Mouse (Mus musculus) lung, embryonic 14.5 days (tissue): ENCODE data around the gene Gpn2. TPM values are rescaled to one million over a fixed set of nuclear protein-coding genes. Genes with fewer than 3 reads are reported as not detected.
A peak's percentile ranks its signal among the peaks of the same experiment; 100 is the strongest.

Experiments used
- ATAC-seq: fragments of 200-750 bp; cut with Nextera tagmentation; 2 replicates; pipeline ENCODE4 v1.8.0; 2017; ENCODE audit warnings: mild to moderate bottlenecking, moderate TSS enrichment, moderate library complexity; ENCODE audit not compliant: insufficient read depth
- DNase-seq: peaks from one replicate; pipeline ENCODE4 v3.0.0-alpha.2; 2015
- H3K27ac ChIP-seq: fragments of 300-500 bp; sonication (generic); 2 replicates; pipeline ENCODE4 v1.5.1; 2014; ENCODE audit warnings: low read depth, mild to moderate bottlenecking, moderate library complexity
- H3K27me3 ChIP-seq: fragments of 300-500 bp; sonication (generic); 2 replicates; pipeline ENCODE4 v1.6.1; 2014; ENCODE audit warnings: low read length, control low read depth; ENCODE audit not compliant: insufficient read depth
- H3K36me3 ChIP-seq: fragments of 300-500 bp; sonication (generic); 2 replicates; pipeline ENCODE4 v1.6.1; 2014; ENCODE audit warnings: control low read depth; ENCODE audit not compliant: insufficient read depth
- H3K4me1 ChIP-seq: fragments of 300-500 bp; sonication (generic); 2 replicates; pipeline ENCODE4 v1.6.1; 2014; ENCODE audit warnings: antibody characterized with exemption, control low read depth; ENCODE audit not compliant: insufficient read depth
- H3K4me2 ChIP-seq: fragments of 300-500 bp; sonication (generic); 2 replicates; pipeline ENCODE4 v1.6.1; 2014; ENCODE audit warnings: mild to moderate bottlenecking
- H3K4me3 ChIP-seq: fragments of 300-500 bp; sonication (generic); 2 replicates; pipeline ENCODE4 v1.5.1; 2014; ENCODE audit warnings: low read depth, low read length
- H3K9ac ChIP-seq: fragments of 300-500 bp; sonication (generic); 2 replicates; pipeline ENCODE4 v1.6.1; 2014
- H3K9me3 ChIP-seq: fragments of 300-500 bp; sonication (generic); 2 replicates; pipeline ENCODE4 v1.6.1; 2016; ENCODE audit warnings: low read depth, low read length, control low read depth
- CTCF ChIP-seq: IDR thresholded peaks from 2 replicates; pipeline ENCODE4 v1.5.1; 2016; ENCODE audit warnings: antibody characterized with exemption, low read depth
- WGBS: fragments of 180-500 bp; shearing (Covaris S2); extraction: QIAGEN DNeasy Blood & Tissue Kit; methylation state at CpG from one replicate; pipeline ENCODE4 v1.1.7; 2014; 5-methylcytosine and 5-hydroxymethylcytosine counted together
- polyA plus RNA-seq: library from polyadenylated mRNA; unstranded; fragments of >200 nt; fragmentation: Nextera tagmentation; extraction: Ambion mirVana; gene quantifications from 2 replicates; pipeline ENCODE4 v1.2.1, GENCODE M21; 2014

Gpn2 gene
- polyA plus RNA-seq, 1 experiment from 2014 or later, result 23.7 TPM

DNA sequence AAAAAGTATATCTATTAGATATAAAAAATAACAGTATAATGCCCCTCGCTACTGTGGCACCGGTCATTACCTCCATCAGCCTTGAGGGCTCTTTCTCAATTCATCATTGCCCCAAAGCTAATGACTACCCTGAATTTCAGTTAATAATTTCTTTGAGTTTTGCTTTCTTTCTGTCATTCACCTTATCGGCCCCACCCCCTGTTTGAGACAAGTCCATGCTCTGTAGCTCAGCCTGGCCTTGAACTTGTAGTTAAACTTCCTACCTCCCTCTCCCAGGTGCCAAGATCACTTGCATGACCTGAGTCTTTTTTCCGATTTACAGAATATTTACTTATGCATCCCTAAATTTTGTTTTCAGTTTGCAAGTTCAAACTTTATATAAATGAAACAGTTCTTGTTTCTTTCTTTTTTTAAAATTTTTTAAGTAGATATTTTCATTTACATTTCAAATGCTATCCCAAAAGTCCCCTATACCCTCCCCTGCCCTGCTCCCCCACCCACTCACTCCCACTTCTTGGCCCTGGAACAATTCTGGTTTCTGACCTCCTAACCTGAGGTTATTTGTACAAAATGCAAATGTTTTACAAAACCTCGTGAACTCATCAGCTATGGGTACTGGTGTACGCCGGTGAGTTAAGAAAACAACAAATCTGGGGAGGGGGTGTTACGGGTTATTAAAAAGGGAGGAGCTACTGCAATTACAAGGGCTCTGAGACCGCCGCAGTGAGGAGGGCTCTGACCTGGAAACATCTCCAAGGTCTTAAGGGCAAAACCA, 14.7 kb upstream of the Gpn2 start:
- Histone ChIP-seq H3K9ac (no peak overlapping the region), H3K4me2 (no peak overlapping the region), H3K4me3 (no peak overlapping the region), H3K4me1 (no peaks in the 10 kb centered on the region), H3K36me3 (no peaks in the 10 kb centered on the region), H3K9me3 (no peaks in the 10 kb centered on the region), H3K27ac (no peak overlapping the region), H3K27me3 (no peaks in the 10 kb centered on the region)
- ATAC-seq (no peak), DNase-seq (no peak)
- no peak for TF ChIP-seq CTCF
- 71% methylated on average over 10 of the region's 10 CpGs for WGBS

DNA sequence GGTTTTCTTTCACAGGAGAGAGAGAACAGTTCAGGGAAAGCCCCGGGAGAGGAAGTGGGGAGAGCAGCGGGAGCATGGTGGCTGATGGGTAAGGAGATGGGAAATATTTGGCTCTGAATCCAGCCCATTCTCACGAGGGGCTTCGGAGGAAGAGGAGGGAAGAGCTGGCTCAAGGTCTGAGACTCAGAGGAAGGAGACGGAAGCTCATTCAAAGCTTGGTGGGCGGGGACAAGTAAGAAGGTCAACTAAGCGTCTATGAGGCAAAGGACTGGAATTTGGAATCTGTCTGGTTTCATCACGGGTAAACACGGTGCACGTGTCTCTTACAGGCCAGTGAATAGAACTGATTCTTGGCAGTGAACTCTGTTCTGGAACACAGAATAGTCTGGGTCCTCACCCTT, 14.1 kb upstream of the Gpn2 start:
- WGBS, result 44% methylated on average over 10 of the region's 10 CpGs

DNA sequence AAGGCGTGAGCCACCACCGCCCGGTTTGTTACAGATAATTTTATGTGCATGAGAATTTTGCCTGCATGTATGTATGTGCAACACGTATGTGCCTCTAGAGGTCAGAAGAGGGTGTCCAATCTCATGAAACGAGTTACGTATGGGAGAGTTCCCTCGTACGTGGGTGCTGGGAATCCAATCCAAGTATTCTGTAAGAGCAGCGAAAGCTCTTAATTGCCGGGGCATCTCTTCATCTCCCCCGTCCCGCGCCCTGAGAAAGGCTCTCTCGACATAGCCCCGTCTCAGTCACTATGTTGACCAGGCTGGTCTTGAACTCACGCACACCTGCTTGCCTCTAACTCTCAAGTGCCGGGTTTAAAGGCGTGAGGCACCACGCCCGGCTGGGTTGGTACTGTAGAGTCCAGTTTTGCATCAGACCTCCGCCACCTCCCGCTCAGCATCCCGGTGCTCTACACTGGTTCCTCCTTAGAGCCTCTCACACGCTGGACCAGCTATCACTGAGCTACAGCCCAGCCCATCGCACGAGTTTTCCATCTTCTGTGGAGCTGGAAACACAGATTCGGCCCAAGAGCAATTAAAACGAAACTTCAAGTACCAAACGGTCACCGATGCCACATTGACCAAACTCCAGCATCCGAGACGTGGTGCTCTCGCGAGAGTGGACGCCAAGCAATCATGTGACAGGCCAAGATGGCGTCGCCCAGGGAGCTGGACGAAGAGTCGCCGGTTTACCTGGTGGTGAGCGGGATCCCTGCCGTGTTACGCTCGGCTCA, 9.9 kb upstream of the Gpn2 start, which contains the start of gene Gpatch3:
Gene Gpatch3 (plus strand): TSS at position 676 of the 773 bp plus-strand sequence.
- DNase-seq (peak; percentile 97), ATAC-seq (peak; percentile 92)
- Histone ChIP-seq H3K9ac (peak within 1 kb of the TSS; percentile 88), H3K4me1 (0 out of 2 replicates have a peak, but pooled peaks cover 3% of the 10 kb centered on the region), H3K27ac (peak within 1 kb of the TSS; percentile 90), H3K36me3 (peaks cover 8% of the 10 kb centered on the region), H3K27me3 (no peaks in the 10 kb centered on the region), H3K4me2 (peak within 1 kb of the TSS; percentile 93), H3K4me3 (peak within 1 kb of the TSS; percentile 98), H3K9me3 (no peaks in the 10 kb centered on the region)
- WGBS, result 5% methylated on average over 44 of the region's 44 CpGs
- peak; percentile 46 for TF ChIP-seq CTCF

More for the DNA sequence above, 14.1 kb upstream of the Gpn2 start:
- Histone ChIP-seq H3K4me2 (no peak overlapping the region), H3K4me3 (no peak overlapping the region), H3K9ac (no peak overlapping the region), H3K27me3 (no peaks in the 10 kb centered on the region), H3K27ac (no peak overlapping the region), H3K4me1 (no peaks in the 10 kb centered on the region), H3K9me3 (no peaks in the 10 kb centered on the region), H3K36me3 (no peaks in the 10 kb centered on the region)
- ATAC-seq, result no peak
- TF ChIP-seq CTCF, result no peak
- no peak for DNase-seq

DNA sequence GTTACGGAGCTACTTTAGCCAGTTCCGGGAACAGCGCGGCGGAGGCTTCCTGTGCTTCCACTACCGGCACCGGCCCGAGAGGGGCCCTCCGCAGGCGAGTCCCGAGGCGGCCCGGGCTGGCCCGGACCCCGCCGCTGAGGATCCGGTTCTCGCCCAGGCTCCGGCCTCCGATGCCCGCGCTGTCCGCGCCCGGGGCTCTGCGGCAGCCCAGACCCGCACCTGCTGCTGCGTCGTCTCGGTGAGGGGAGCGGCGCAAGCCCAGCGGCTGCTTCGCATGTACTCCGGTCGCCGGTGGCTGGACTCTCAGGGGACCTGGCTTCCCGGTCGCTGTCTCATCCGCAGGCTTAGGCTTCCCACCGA, 9.3 kb upstream of the Gpn2 start:
- Histone ChIP-seq H3K4me3 (peak overlapping the region; percentile 98), H3K4me1 (0 out of 2 replicates have a peak, but pooled peaks cover 3% of the 10 kb centered on the region), H3K4me2 (peak overlapping the region; percentile 93), H3K27ac (no peak overlapping the region), H3K27me3 (no peaks in the 10 kb centered on the region), H3K9ac (peak overlapping the region; percentile 88), H3K9me3 (no peaks in the 10 kb centered on the region), H3K36me3 (peaks cover 13% of the 10 kb centered on the region)
- no peak for TF ChIP-seq CTCF
- ATAC-seq (peak; percentile 75), DNase-seq (no peak)
- WGBS, result under 1% methylated on average over 41 of the region's 41 CpGs

DNA sequence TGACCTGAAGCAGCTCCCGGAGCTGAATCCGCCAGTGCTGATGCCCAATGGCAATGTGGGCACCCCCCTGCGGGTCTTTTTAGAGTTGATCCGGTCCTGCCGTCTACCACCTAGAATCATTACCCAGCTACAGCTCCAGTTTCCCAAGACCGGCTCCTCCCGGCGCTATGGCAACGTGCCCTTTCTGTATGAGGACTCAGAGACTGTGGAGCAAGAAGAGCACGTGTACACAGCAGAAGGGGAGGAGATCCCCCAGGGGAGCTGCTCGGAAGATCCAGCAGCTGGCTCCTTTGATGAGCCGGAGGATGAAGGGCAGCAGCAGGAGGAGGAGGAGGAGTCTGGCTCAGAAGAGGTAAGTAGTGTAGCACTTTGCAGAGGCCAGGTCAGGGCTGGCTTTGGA, 6.2 kb upstream of the Gpn2 start:
- Histone ChIP-seq H3K36me3 (peaks cover 33% of the 10 kb centered on the region), H3K27ac (no peak overlapping the region), H3K9ac (no peak overlapping the region), H3K9me3 (no peaks in the 10 kb centered on the region), H3K27me3 (no peaks in the 10 kb centered on the region), H3K4me1 (0 out of 2 replicates have a peak, but pooled peaks cover 3% of the 10 kb centered on the region), H3K4me2 (no peak overlapping the region), H3K4me3 (no peak overlapping the region)
- WGBS, result 76% methylated on average over 12 of the region's 12 CpGs
- ATAC-seq (no peak), DNase-seq (no peak)
- no peak for TF ChIP-seq CTCF

DNA sequence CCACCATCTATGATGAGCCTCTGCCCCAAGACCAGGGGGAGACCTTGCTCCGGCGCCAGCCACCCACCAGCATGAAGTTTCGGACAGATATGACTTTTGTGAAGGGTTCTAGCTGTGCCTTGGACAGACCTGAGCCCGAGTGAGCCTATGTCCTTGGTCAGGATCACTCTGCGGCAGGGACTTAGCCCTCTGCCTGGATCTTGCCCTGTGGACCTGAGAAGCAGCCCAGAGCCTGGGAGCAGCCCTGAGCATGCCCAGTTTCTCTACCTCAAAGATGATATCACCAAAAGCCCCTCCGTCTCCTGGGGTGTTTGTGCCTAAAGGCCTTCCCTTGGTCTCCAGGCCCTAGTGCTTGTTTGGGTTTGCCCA, 488 bp upstream of the Gpn2 start:
- Histone ChIP-seq H3K27me3 (no peaks in the 10 kb centered on the region), H3K4me2 (peak overlapping the region; percentile 99), H3K4me3 (peak overlapping the region; percentile 83), H3K36me3 (peaks cover 54% of the 10 kb centered on the region), H3K9ac (peak overlapping the region; percentile 72), H3K27ac (peak overlapping the region; percentile 71), H3K9me3 (no peaks in the 10 kb centered on the region), H3K4me1 (0 out of 2 replicates have a peak, but pooled peaks cover 5% of the 10 kb centered on the region)
- ATAC-seq (peak; percentile 53), DNase-seq (no peak)
- 56% methylated on average over 6 of the region's 6 CpGs for WGBS
- TF ChIP-seq CTCF, result no peak

DNA sequence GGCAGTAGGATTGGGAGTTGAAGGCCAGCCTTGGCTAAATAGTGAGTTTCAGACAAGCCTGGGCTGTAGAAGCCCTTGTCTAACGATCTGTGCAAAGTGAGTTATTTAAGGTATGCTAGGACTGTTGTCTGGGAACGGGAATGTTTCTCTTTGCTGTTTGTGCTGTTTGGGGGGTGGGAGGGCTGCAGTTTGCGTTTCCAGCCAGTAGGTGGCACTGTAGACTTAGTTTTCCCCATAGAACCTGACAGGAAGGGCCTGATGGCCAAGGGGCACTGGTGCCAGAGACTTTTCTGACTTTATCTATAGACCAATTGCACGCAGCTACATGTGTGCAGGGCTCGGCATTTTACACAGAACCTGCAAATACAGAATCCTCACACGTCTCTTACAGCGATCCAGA, 8.4 kb downstream of the Gpn2 start:
- WGBS, result 28% methylated on average over 7 of the region's 7 CpGs
- peak; percentile 87 for DNase-seq
- peaks cover 43% of the 10 kb centered on the region for H3K36me3 ChIP-seq
- no peaks in the 10 kb centered on the region for H3K9me3 ChIP-seq
- H3K9ac ChIP-seq, result no peak overlapping the region
- TF ChIP-seq CTCF, result peak; percentile 94
- no peaks in the 10 kb centered on the region for H3K4me1 ChIP-seq
- no peaks in the 10 kb centered on the region for H3K27me3 ChIP-seq
- no peak overlapping the region for H3K4me2 ChIP-seq
- peak; percentile 35; the same call in 1 of the 2 replicates for ATAC-seq
- H3K27ac ChIP-seq, result no peak overlapping the region
- H3K4me3 ChIP-seq, result no peak overlapping the region
